Mouse (Mus musculus) MEL-GATA-1-ER (cell line): ENCODE measurements at regions not wholly inside any gene's neighbourhood (a gene's known extent, or its start where the extent isn't known, plus 50 kb on each side); places are given as distances from the start of the nearest gene placed in this dataset.
A peak's percentile ranks its signal among the peaks of the same experiment; 100 is the strongest.

ENCODE experiments used
- DNase-seq: peaks from one replicate; pipeline ENCODE4 v3.0.0-alpha.2; 2012; ENCODE audit warnings: low read depth; ENCODE audit errors: extremely low read depth

- peak; percentile 15 for DNase-seq
These were observed 936.5 kb upstream of the Nova1 start for GRCm38 (mm10) chr12:47755227-47755626.

GRCm38 (mm10) chr12:47741744-47742280 is 923.1 kb upstream of the Nova1 start:
- no peak for DNase-seq

GRCm38 (mm10) chr12:47700190-47700589 is 881.5 kb upstream of the Nova1 start:
- DNase-seq = peak; percentile 17

GRCm38 (mm10) chr12:47670457-47670856 is 851.7 kb upstream of the Nova1 start:
- DNase-seq = no peak
